Mouse (Mus musculus): Measurements from ENCODE around the gene Lipt2.

Gene Lipt2

GRCm38 (mm10) chr7:100168654-100169053, 9.6 kb downstream of the Lipt2 start:
- no peak for DNase-seq (ENCODE audit: extremely low read depth, low read depth, low spot score)

- no peak for DNase-seq (ENCODE audit: extremely low read depth, low read depth, low spot score)
These were observed 11.7 kb downstream of the Lipt2 start for GRCm38 (mm10) chr7:100170756-100171155.

- no peak for DNase-seq (ENCODE audit: extremely low read depth, low read depth, low spot score)
These were observed 17.2 kb downstream of the Lipt2 start, which contains the start of gene Kcne3 for GRCm38 (mm10) chr7:100176269-100176668. TSS of gene Kcne3 (plus strand) at chr7:100176502.

GRCm38 (mm10) chr7:100178016-100178890, 19.2 kb downstream of the Lipt2 start:
- no peak for DNase-seq (ENCODE audit: extremely low read depth, low read depth, low spot score)

GRCm38 (mm10) chr7:100178891-100179233, 19.8 kb downstream of the Lipt2 start:
- no peak for DNase-seq (ENCODE audit: extremely low read depth, low read depth, low spot score)

- no peak for DNase-seq (ENCODE audit: extremely low read depth, low read depth, low spot score)
These were observed 20.3 kb downstream of the Lipt2 start for GRCm38 (mm10) chr7:100179394-100179793.

- DNase-seq (ENCODE audit: extremely low read depth, low read depth, low spot score) = no peak
These were observed 20.8 kb downstream of the Lipt2 start for GRCm38 (mm10) chr7:100179836-100180407.

GRCm38 (mm10) chr7:100181176-100181575, 22.1 kb downstream of the Lipt2 start:
- no peak for DNase-seq (ENCODE audit: extremely low read depth, low read depth, low spot score)

GRCm38 (mm10) chr7:100181614-100182013, 22.5 kb downstream of the Lipt2 start:
- DNase-seq (ENCODE audit: extremely low read depth, low read depth, low spot score) = no peak

- no peak for DNase-seq (ENCODE audit: extremely low read depth, low read depth, low spot score)
These were observed 23.3 kb downstream of the Lipt2 start for GRCm38 (mm10) chr7:100182388-100182787.

- DNase-seq (ENCODE audit: extremely low read depth, low read depth, low spot score) = no peak
These were observed 28.5 kb downstream of the Lipt2 start for GRCm38 (mm10) chr7:100187601-100188000.

- DNase-seq (ENCODE audit: extremely low read depth, low read depth, low spot score) = no peak
These were observed 31.1 kb downstream of the Lipt2 start for GRCm38 (mm10) chr7:100190167-100190566.

- DNase-seq (ENCODE audit: extremely low read depth, low read depth, low spot score) = no peak
These were observed 31.7 kb downstream of the Lipt2 start for GRCm38 (mm10) chr7:100190778-100191177.

GRCm38 (mm10) chr7:100201191-100201590, 42.1 kb downstream of the Lipt2 start:
- DNase-seq (ENCODE audit: extremely low read depth, low read depth, low spot score) = no peak

- no peak for DNase-seq (ENCODE audit: extremely low read depth, low read depth, low spot score)
These were observed 44.5 kb downstream of the Lipt2 start for GRCm38 (mm10) chr7:100203616-100204015.

- no peak for DNase-seq (ENCODE audit: extremely low read depth, low read depth, low spot score)
These were observed 45.8 kb downstream of the Lipt2 start for GRCm38 (mm10) chr7:100204871-100205270.

GRCm38 (mm10) chr7:100206144-100206543, 47.1 kb downstream of the Lipt2 start:
- no peak for DNase-seq (ENCODE audit: extremely low read depth, low read depth, low spot score)

- no peak for DNase-seq (ENCODE audit: extremely low read depth, low read depth, low spot score)
These were observed 48.8 kb downstream of the Lipt2 start for GRCm38 (mm10) chr7:100207886-100208285.

Data from fat pad, adult 2 months (tissue).